Mouse (Mus musculus) kidney, embryonic 15.5 days (tissue): ENCODE results near the gene Cenpu. TPM values are rescaled to one million over a fixed set of nuclear protein-coding genes. Genes with fewer than 3 reads are reported as not detected.
A peak's percentile ranks its signal among the peaks of the same experiment; 100 is the strongest.
"Not testable (repeated sequence)": the region's sequence is repeated elsewhere in the genome, so short reads cannot be mapped to it uniquely, and the experiment has no call there.

Experiments used
- ATAC-seq: fragments of 200-750 bp; cut with Nextera tagmentation; replicated peaks from 2 replicates; pipeline ENCODE4 v1.8.0; 2017; ENCODE audit warnings: moderate TSS enrichment; ENCODE audit not compliant: low FRiP score
- H3K27ac ChIP-seq: fragments of 300-500 bp; sonication (generic); 2 replicates; pipeline ENCODE4 v1.5.1; 2015; ENCODE audit warnings: mild to moderate bottlenecking, inconsistent platforms
- H3K27me3 ChIP-seq: fragments of 300-500 bp; sonication (generic); 2 replicates; pipeline ENCODE4 v1.6.1; 2015; ENCODE audit warnings: inconsistent platforms
- H3K36me3 ChIP-seq: fragments of 300-500 bp; sonication (generic); 2 replicates; pipeline ENCODE4 v1.6.1; 2015; ENCODE audit warnings: inconsistent platforms
- H3K4me1 ChIP-seq: fragments of 300-500 bp; sonication (generic); 2 replicates; pipeline ENCODE4 v1.6.1; 2015; ENCODE audit warnings: inconsistent platforms
- H3K4me2 ChIP-seq: fragments of 300-500 bp; sonication (generic); 2 replicates; pipeline ENCODE4 v1.6.1; 2015; ENCODE audit warnings: moderate library complexity, mild to moderate bottlenecking, inconsistent platforms
- H3K4me3 ChIP-seq: fragments of 300-500 bp; sonication (generic); replicated peaks from 2 replicates; pipeline ENCODE4 v1.5.1; 2015; ENCODE audit warnings: mild to moderate bottlenecking, inconsistent platforms
- H3K9ac ChIP-seq: fragments of 300-500 bp; sonication (generic); 2 replicates; pipeline ENCODE4 v1.6.1; 2015; ENCODE audit warnings: mild to moderate bottlenecking, inconsistent platforms
- H3K9me3 ChIP-seq: fragments of 300-500 bp; sonication (generic); replicated peaks from 2 replicates; pipeline ENCODE4 v1.6.1; 2016; ENCODE audit warnings: inconsistent platforms
- WGBS: fragments of 180-500 bp; shearing (Covaris S2); methylation state at CpG from one replicate; pipeline ENCODE4 v1.1.7; 2015; ENCODE audit warnings: mixed read lengths; 5-methylcytosine and 5-hydroxymethylcytosine counted together
- polyA plus RNA-seq: library from polyadenylated mRNA; unstranded; fragments of >200 nt; fragmentation: Nextera tagmentation; extraction: Ambion mirVana; gene quantifications from 2 replicates; pipeline ENCODE4 v1.2.1, GENCODE M21; 2015

The Cenpu gene
- polyA plus RNA-seq, 1 experiment from 2014 or later, result 18.5 TPM

GRCm38 (mm10) chr8:46552441-46552765, 575 bp downstream of the Cenpu start:
- peaks cover 20% of the 10 kb centered on the region; the same call in 1 of the 2 replicates for H3K36me3 ChIP-seq
- H3K4me3 ChIP-seq, result peak overlapping the region; percentile 67
- no peak for ATAC-seq
- H3K27me3 ChIP-seq, result no peaks in the 10 kb centered on the region
- WGBS, result under 1% methylated on average over 10 of the region's 10 CpGs
- H3K4me1 ChIP-seq, result peaks cover 14% of the 10 kb centered on the region
- 0 out of 2 replicates have a peak overlapping the region, but pooled peaks have one; percentile 15 for H3K27ac ChIP-seq
- peak overlapping the region; percentile 50 for H3K9ac ChIP-seq
- peak overlapping the region; percentile 62 for H3K4me2 ChIP-seq
- H3K9me3 ChIP-seq, result no peaks in the 10 kb centered on the region

DNA sequence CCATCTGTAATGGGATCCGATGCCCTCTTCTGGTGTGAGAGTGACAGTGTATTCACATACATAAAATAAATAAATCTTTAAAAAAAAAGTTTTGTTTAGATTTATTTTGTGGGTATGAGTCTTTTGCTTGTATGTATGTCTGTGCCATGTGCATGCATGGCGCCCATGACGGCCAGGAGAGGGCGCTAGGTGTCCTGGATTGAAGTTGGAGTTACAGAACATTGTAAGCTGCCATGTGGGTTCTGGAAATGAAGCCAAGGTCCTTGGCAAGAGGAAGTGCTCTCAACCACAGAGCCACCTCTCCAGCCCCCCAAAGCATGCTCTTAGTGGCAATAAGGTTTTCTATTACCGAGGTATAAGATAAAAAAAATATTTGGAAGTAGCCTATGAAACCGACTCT, 7.6 kb downstream of the Cenpu start:
- Histone ChIP-seq H3K27ac (no peak overlapping the region), H3K4me3 (no peak overlapping the region), H3K4me1 (no peaks in the 10 kb centered on the region), H3K27me3 (no peaks in the 10 kb centered on the region), H3K9ac (no peak overlapping the region), H3K4me2 (no peak overlapping the region), H3K36me3 (peaks cover 73% of the 10 kb centered on the region), H3K9me3 (no peaks in the 10 kb centered on the region)
- WGBS, result 81% methylated on average over 6 of the region's 6 CpGs
- ATAC-seq, result no peak

GRCm38 (mm10) chr8:46562333-46562732, 10.5 kb downstream of the Cenpu start:
- Histone ChIP-seq H3K9ac (no peak overlapping the region), H3K27me3 (no peaks in the 10 kb centered on the region), H3K36me3 (peaks cover 60% of the 10 kb centered on the region), H3K4me1 (no peaks in the 10 kb centered on the region), H3K4me2 (no peak overlapping the region), H3K27ac (no peak overlapping the region), H3K9me3 (no peaks in the 10 kb centered on the region), H3K4me3 (no peak overlapping the region)
- no peak for ATAC-seq
- 91% methylated on average over 16 of the region's 16 CpGs for WGBS

GRCm38 (mm10) chr8:46566914-46567529, 15.2 kb downstream of the Cenpu start:
- Histone ChIP-seq H3K9ac (no peak overlapping the region), H3K9me3 (no peaks in the 10 kb centered on the region), H3K36me3 (peaks cover 35% of the 10 kb centered on the region), H3K27ac (no peak overlapping the region), H3K4me2 (no peak overlapping the region), H3K4me1 (no peaks in the 10 kb centered on the region), H3K27me3 (no peaks in the 10 kb centered on the region), H3K4me3 (no peak overlapping the region)
- no peak for ATAC-seq
- 74% methylated on average over 7 of the region's 7 CpGs for WGBS

GRCm38 (mm10) chr8:46567946-46568345, 16.1 kb downstream of the Cenpu start:
- Histone ChIP-seq H3K36me3 (peaks cover 26% of the 10 kb centered on the region), H3K9ac (no peak overlapping the region), H3K4me2 (no peak overlapping the region), H3K9me3 (no peaks in the 10 kb centered on the region), H3K4me1 (no peaks in the 10 kb centered on the region), H3K27me3 (no peaks in the 10 kb centered on the region), H3K27ac (no peak overlapping the region), H3K4me3 (no peak overlapping the region)
- no peak for ATAC-seq
- 84% methylated on average over 8 of the region's 8 CpGs for WGBS

GRCm38 (mm10) chr8:46568942-46569341, 17.1 kb downstream of the Cenpu start:
- ATAC-seq, result no peak
- H3K36me3 ChIP-seq, result peaks cover 25% of the 10 kb centered on the region
- H3K27me3 ChIP-seq, result no peaks in the 10 kb centered on the region
- no peak overlapping the region for H3K4me2 ChIP-seq
- no peaks in the 10 kb centered on the region for H3K4me1 ChIP-seq
- H3K4me3 ChIP-seq, result no peak overlapping the region
- H3K9ac ChIP-seq, result no peak overlapping the region
- H3K27ac ChIP-seq, result no peak overlapping the region
- H3K9me3 ChIP-seq, result no peaks in the 10 kb centered on the region
- 72% methylated on average over 2 of the region's 2 CpGs for WGBS

- H3K36me3 ChIP-seq, result peaks cover 30% of the 10 kb centered on the region
- no peaks in the 10 kb centered on the region for H3K27me3 ChIP-seq
- H3K27ac ChIP-seq, result no peak overlapping the region
- no peaks in the 10 kb centered on the region for H3K9me3 ChIP-seq
- no peak overlapping the region for H3K4me2 ChIP-seq
- no peak for ATAC-seq
- 86% methylated on average over 19 of the region's 19 CpGs for WGBS
- H3K9ac ChIP-seq, result no peak overlapping the region
- no peak overlapping the region for H3K4me3 ChIP-seq
- H3K4me1 ChIP-seq, result no peaks in the 10 kb centered on the region
Observed at GRCm38 (mm10) chr8:46569659-46570441, 18.0 kb downstream of the Cenpu start.

DNA sequence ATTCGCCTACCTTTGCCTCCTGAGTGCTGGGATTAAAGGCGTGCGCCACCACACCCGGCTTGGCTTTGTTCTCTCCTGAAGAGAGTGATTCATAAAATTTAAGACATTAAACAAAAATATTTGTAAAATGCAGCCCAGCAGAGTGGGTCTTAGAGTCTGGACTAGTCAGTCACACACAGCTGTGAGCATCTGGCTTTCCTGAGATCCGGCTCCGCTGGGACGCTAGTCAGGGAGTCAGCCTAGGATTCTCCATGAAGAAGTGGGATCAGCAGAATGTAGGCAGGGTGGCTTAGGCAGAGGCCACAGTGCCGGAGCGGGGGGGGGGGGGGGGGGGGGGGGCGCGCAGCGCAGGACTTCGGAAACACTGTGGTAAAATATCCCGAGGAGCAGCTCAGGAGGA, 18.8 kb downstream of the Cenpu start:
- Histone ChIP-seq H3K9ac (no peak overlapping the region), H3K4me3 (no peak overlapping the region), H3K4me1 (no peaks in the 10 kb centered on the region), H3K27ac (no peak overlapping the region), H3K4me2 (no peak overlapping the region), H3K9me3 (no peaks in the 10 kb centered on the region), H3K27me3 (no peaks in the 10 kb centered on the region), H3K36me3 (peaks cover 35% of the 10 kb centered on the region)
- ATAC-seq, result no peak
- 94% methylated on average over 10 of the region's 14 CpGs for WGBS

DNA sequence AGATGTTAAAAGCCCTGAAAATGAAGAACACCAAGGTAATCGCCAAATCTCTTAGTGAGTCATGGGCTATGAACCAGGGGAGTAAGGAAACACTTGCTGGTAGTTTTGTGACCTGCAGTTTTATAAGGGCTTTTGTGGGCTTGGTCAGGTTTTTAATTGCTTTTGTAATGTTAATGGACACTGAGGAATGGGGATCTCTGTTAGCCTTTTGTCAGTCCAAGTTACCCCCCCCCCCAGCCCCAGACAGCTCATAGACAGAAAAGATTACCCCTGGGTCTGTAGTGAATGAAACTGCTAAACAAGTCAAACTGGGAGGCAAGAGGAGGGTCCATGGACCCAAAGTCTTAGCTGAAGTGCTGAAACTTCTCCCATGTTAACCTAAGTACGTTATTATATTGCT, 21.6 kb downstream of the Cenpu start:
- H3K4me1 ChIP-seq, result no peaks in the 10 kb centered on the region

DNA sequence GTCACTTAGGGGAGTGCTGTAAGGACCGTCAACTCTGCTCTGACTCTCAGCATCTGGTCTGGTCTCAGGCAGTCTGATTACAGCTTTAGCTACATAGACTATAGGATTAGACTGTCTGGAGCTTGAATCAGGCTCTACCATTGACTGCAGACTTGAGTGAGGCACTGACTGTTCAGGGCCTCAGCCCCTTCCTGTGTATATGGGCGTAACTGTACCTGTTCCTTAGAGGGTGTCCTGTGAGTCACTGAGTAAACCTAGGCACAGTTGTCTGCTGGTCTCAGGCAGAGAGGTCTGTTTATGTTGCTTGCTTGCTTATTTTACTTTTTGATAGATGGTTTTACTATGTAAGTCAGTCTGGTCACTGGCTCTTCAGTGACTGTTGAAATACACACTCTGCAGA, 22.1 kb downstream of the Cenpu start:
- WGBS, result 76% methylated on average over 2 of the region's 2 CpGs
- Histone ChIP-seq H3K27ac (no peak overlapping the region), H3K9ac (no peak overlapping the region), H3K36me3 (peaks cover 61% of the 10 kb centered on the region), H3K4me3 (no peak overlapping the region), H3K27me3 (no peaks in the 10 kb centered on the region), H3K4me1 (no peaks in the 10 kb centered on the region), H3K9me3 (no peaks in the 10 kb centered on the region), H3K4me2 (no peak overlapping the region)
- no peak for ATAC-seq

More for the DNA sequence above, 21.6 kb downstream of the Cenpu start:
- WGBS, result 88% methylated on average over 2 of the region's 2 CpGs
- Histone ChIP-seq H3K27ac (no peak overlapping the region), H3K4me3 (no peak overlapping the region), H3K4me2 (no peak overlapping the region), H3K27me3 (no peaks in the 10 kb centered on the region), H3K36me3 (peaks cover 56% of the 10 kb centered on the region), H3K9me3 (no peaks in the 10 kb centered on the region), H3K9ac (no peak overlapping the region)
- no peak for ATAC-seq

- H3K4me3 ChIP-seq, result no peak overlapping the region
- H3K4me1 ChIP-seq, result no peaks in the 10 kb centered on the region
- no peak for ATAC-seq
- H3K9ac ChIP-seq, result no peak overlapping the region
- peaks cover 84% of the 10 kb centered on the region for H3K36me3 ChIP-seq
- H3K27ac ChIP-seq, result no peak overlapping the region
- WGBS, result 96% methylated on average over 9 of the region's 9 CpGs
- H3K27me3 ChIP-seq, result no peaks in the 10 kb centered on the region
- H3K9me3 ChIP-seq, result no peaks in the 10 kb centered on the region
- H3K4me2 ChIP-seq, result no peak overlapping the region
Observed at GRCm38 (mm10) chr8:46578794-46579193, 27.0 kb downstream of the Cenpu start.

DNA sequence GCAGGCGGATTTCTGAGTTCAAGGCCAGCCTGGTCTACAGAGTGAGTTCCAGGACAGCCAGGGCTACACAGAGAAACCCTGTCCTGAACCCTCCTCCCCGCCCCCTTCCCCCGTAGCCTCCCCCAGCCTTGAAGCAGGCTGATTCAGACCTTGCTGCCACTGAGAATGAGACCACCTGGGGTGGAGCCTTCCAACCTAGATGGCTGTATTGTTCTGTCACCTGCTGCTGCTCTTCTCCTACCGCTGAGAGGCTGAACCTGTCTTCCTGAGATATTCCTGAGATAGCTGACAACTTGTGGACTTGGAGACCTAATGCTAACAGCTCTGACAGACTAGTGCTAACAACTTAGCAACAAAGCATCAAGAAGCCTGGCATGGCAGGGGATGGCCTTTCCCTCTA, 32.5 kb downstream of the Cenpu start:
- H3K27ac ChIP-seq, H3K27me3 ChIP-seq, H3K4me1 ChIP-seq, ATAC-seq, H3K9ac ChIP-seq, H3K9me3 ChIP-seq, H3K4me2 ChIP-seq, H3K4me3 ChIP-seq: not testable (repeated sequence)
- H3K36me3 ChIP-seq, result peaks cover 35% of the 10 kb centered on the region
- WGBS, result 55% methylated on average over 4 of the region's 4 CpGs
